Mouse (Mus musculus) ES-E14 (cell line): ENCODE data around the gene Rpsa. TPM values are rescaled to one million over a fixed set of nuclear protein-coding genes. Genes with fewer than 3 reads are reported as not detected.

ENCODE experiments used
- DNase-seq: peaks from one replicate; pipeline ENCODE4 v3.0.0-alpha.2; 2013; ENCODE audit warnings: low read depth, low spot score
- H3K27ac ChIP-seq: 2 replicates; pipeline ENCODE4 v1.5.1; 2012; ENCODE audit warnings: low read depth, mild to moderate bottlenecking, low read length, moderate library complexity, mixed read lengths; ENCODE audit not compliant: poor library complexity, insufficient read depth, severe bottlenecking
- H3K36me3 ChIP-seq: 2 replicates; pipeline ENCODE4 v1.6.1; 2012; ENCODE audit warnings: mild to moderate bottlenecking, low read length, moderate library complexity, mixed read lengths; ENCODE audit not compliant: control insufficient read depth, poor library complexity, insufficient read depth, severe bottlenecking
- H3K4me1 ChIP-seq, 2 experiments: fragments of 150-350 bp in 1 of 2; sonication (generic) in 1 of 2; 2 replicates each; pipeline ENCODE4 v1.6.1; 2012; ENCODE audit warnings: low read length in 2 of 2, mild to moderate bottlenecking in 1 of 2, mixed read lengths in 1 of 2; ENCODE audit not compliant: control insufficient read depth in 2 of 2, insufficient read depth in 2 of 2, poor library complexity in 1 of 2
- H3K4me3 ChIP-seq, 2 experiments: fragments of 150-350 bp in 1 of 2; sonication (generic) in 1 of 2; 2 replicates each; pipeline ENCODE4 v1.5.1; 2012; ENCODE audit warnings: low read length in 2 of 2, low read depth in 1 of 2, mild to moderate bottlenecking in 1 of 2, mixed read lengths in 1 of 2; ENCODE audit not compliant: insufficient read depth in 1 of 2, poor library complexity in 1 of 2, severe bottlenecking in 1 of 2
- H3K9ac ChIP-seq: 2 replicates; pipeline ENCODE4 v1.6.1; 2012; ENCODE audit warnings: low read depth, mild to moderate bottlenecking, low read length, mixed read lengths; ENCODE audit not compliant: poor library complexity, insufficient read depth, severe bottlenecking
- H3K9me3 ChIP-seq: fragments of 150-350 bp; sonication (generic); 2 replicates; pipeline ENCODE4 v1.6.1; 2012; ENCODE audit warnings: low read depth, mild to moderate bottlenecking, low read length; ENCODE audit not compliant: control insufficient read depth, insufficient read depth
- CHD2 ChIP-seq: IDR thresholded peaks from 2 replicates; pipeline ENCODE4 v1.6.1; 2014; ENCODE audit warnings: mild to moderate bottlenecking, low read depth, low read length, inconsistent platforms
- HCFC1 ChIP-seq: IDR thresholded peaks from 2 replicates; pipeline ENCODE4 v1.6.1; 2012; ENCODE audit warnings: low read length, inconsistent platforms, borderline replicate concordance; ENCODE audit not compliant: insufficient read depth
- MAFK ChIP-seq: IDR thresholded peaks from 2 replicates; pipeline ENCODE4 v1.6.1; 2014; ENCODE audit warnings: mild to moderate bottlenecking, low read depth, low read length, inconsistent platforms; ENCODE audit not compliant: insufficient read depth
- ZC3H11A ChIP-seq: IDR thresholded peaks from 2 replicates; pipeline ENCODE4 v1.6.1; 2012; ENCODE audit warnings: low read depth, mild to moderate bottlenecking, inconsistent platforms, low read length, borderline replicate concordance
- ZNF384 ChIP-seq: IDR thresholded peaks from 2 replicates; pipeline ENCODE4 v1.6.1; 2012; ENCODE audit warnings: low read depth, low read length, inconsistent platforms
- in situ Hi-C, 2 experiments: fragments of 600-800 bp; cut with MboI; formaldehyde crosslinking; loops; one replicate each; pipeline ENCODE4 v1.15.1; 2025; ENCODE audit warnings: low sequenced_read_pairs in 2 of 2, inconsistent platforms in 1 of 2; ENCODE audit not compliant: unreplicated experiment in 2 of 2
- total RNA-seq: library from RNA; depleted of rRNA; stranded (reverse); fragments of 300-350 nt; gene quantifications from 2 replicates; pipeline ENCODE4 v1.2.3, GENCODE M21; 2012; rRNA removed

The Rpsa gene
- 2,665 and 2,882 TPM in 2 replicates for total RNA-seq

DNA sequence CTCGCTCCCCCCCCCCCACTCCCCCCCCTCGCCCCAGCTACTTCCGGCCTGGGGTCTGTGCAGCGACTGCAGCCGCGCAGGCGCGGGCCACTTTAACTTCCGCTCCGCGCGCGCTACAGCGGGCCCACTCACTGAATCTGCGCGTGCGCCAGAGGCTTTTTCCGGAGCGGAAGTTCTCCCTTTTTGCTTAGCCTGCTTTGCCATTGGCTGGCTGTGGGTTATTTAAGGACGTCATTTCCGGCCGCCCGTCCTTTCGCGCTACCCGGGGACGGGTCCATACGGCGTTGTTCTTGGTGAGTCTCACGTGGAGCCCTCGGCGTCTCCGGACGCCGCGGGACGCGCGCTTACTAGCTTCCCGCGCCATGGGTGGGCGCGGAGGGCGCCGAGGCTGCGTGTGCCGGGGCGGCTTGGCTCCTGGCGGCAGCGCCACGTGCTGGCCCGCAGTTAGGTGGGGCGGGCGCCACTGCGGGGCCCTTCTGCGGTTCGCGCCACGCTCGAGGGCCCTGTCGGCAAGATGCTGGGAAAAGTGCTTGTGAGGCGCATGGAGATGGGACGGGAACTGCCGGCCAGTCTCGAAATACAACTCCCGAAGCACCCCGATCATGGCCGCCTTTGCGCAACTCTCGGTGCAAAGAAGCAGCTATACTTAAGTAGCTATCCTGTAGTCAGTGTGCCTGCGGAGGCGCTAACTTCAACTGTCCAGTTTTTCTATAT is at the start of gene Rpsa:
Gene Rpsa (plus strand): TSS at position 152 of the 714 bp plus-strand sequence.
- TF ChIP-seq ZC3H11A (no peak), MAFK (0 out of 2 replicates have a peak, but pooled peaks have one; percentile 13)
- Histone ChIP-seq H3K4me1 (peaks cover 3 to 6% of the 10 kb centered on the region in 2 experiments; a peak in 2 of 4 replicates), H3K27ac (peak within 1 kb of the TSS; percentile 83), H3K4me3 (peak within 1 kb of the TSS; percentile 83 to 92), H3K9me3 (no peaks in the 10 kb centered on the region), H3K9ac (peak within 1 kb of the TSS; percentile 97), H3K36me3 (peaks cover 51% of the 10 kb centered on the region)
- in situ Hi-C loops, result no loop called here
- peak; percentile 94 for DNase-seq

DNA sequence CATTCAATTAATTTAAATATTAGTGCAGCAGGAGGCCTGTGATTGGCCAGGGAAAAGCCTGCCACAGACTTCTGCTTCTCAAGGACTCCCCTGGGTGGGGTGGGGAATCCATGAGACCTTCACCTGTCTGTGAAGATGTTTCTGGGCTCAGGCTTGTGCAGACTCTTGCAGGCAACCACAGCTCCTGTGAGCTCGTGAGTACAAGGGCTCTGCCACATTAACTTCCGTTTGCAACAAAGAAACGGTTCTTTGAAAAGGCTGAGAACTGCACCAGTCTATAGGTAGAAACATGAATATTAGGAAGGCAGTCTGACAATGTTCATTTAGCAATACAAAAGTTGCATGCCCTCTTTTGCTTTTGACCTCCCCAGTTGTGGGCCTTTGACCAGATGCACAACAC is 49.2 kb upstream of the Rpsa start:
- no peak overlapping the region for H3K27ac ChIP-seq
- H3K4me3 ChIP-seq, result no peak overlapping the region
- no peak for DNase-seq
- in situ Hi-C loops, result no loop called here
- TF ChIP-seq CHD2 (no peak), HCFC1 (no peak), MAFK (no peak), ZC3H11A (no peak), ZNF384 (no peak)
- H3K9me3 ChIP-seq, result no peaks in the 10 kb centered on the region
- H3K36me3 ChIP-seq, result no peaks in the 10 kb centered on the region
- peaks cover 2 to 4% of the 10 kb centered on the region in 2 experiments; a peak in 1 of 4 replicates for H3K4me1 ChIP-seq
- no peak overlapping the region for H3K9ac ChIP-seq

DNA sequence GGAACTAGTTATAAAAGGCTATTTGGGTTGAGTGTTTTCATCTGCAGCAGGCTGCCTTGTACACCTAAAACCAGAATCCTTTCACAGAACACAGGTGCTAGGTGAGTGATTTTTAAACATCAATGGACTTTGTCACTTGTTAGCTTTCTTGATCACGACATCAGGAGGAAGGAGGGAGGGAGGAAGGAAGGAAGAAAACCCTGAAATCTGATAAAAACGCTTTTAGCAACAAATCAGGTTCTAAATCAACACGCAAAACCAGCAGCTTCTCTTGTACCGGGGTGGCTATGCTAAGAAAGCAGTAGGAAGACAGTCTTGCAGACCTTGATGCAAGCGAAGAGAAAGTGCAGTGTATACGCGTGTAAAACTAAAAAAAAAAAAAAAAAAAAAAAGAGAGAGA is 47.6 kb upstream of the Rpsa start:
- no peak overlapping the region for H3K9ac ChIP-seq
- H3K4me1 ChIP-seq, result peaks cover 2 to 3% of the 10 kb centered on the region in 2 experiments; a peak in 1 of 4 replicates
- H3K27ac ChIP-seq, result no peak overlapping the region
- TF ChIP-seq CHD2 (no peak), MAFK (no peak), HCFC1 (no peak), ZNF384 (no peak), ZC3H11A (no peak)
- no peak overlapping the region for H3K4me3 ChIP-seq
- DNase-seq, result no peak
- no peaks in the 10 kb centered on the region for H3K9me3 ChIP-seq
- in situ Hi-C loops, result no loop called here
- no peaks in the 10 kb centered on the region for H3K36me3 ChIP-seq

DNA sequence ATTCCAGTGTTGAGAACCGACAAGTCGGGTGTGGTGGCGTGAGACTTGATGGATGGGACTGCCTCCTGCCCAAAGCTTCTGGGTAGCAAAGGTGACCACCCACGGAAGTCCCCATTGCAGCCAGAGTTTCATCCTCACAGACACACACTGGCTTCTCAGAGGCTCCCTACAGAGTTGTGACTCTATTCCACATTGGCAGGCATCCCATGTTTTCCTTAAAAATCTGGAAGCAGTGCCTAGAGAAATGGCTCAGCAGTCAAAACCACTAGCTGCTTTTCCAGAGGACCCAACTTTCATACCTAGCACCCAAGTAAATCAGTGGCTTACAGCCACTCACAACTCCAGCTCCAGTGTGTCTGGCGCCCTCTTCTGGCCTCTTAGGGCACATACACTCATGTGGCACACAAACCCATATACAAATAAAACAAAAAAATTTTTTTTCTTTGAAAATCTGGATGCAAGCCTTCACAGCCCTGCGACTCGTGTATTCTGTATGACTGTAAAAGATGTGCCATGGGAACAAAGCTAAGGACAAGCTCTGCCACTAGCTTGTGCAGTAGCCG is 46.9 kb upstream of the Rpsa start:
- in situ Hi-C loops, result no loop called here
- no peak for TF ChIP-seq HCFC1
- no peak for TF ChIP-seq CHD2
- no peak for TF ChIP-seq ZNF384
- no peak for TF ChIP-seq MAFK
- TF ChIP-seq ZC3H11A, result no peak
- H3K9me3 ChIP-seq, result no peaks in the 10 kb centered on the region
- H3K4me1 ChIP-seq, result peaks cover 2 to 3% of the 10 kb centered on the region in 2 experiments; a peak in 1 of 4 replicates
- H3K36me3 ChIP-seq, result no peaks in the 10 kb centered on the region
- H3K9ac ChIP-seq, result no peak overlapping the region
- H3K4me3 ChIP-seq, result no peak overlapping the region
- no peak overlapping the region for H3K27ac ChIP-seq
- DNase-seq, result peak; percentile 37
